Mouse (Mus musculus): Measurements from ENCODE around the gene C1s1.
"Not testable (repeated sequence)": the region's sequence is repeated elsewhere in the genome, so short reads cannot be mapped to it uniquely, and the experiment has no call there.

C1s1 gene

GRCm38 (mm10) chr6:124542284-124542683 lies at the start of gene C1s1:
TSS of gene C1s1 (minus strand) at chr6:124542359.
- DNase-seq (ENCODE audit: low spot score): not testable (repeated sequence)

DNA sequence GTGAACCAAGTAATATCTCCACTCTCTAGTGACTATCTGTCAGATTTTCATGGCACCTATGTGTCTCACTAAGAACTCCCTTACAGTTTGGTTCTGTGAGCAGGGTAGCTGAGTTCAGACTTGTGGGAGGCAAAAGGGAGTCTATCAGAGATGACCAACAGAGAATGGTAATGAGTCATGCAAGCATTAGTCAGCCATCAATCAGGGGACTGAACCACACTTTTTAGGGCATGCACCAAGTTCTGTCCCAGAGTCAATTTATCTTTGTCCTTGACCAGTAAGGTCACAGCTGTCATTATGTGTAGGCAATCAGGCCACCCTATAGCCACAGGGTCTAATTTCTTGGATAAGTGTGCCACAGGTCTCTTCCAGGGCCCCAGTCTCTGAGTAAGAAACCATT lies 46.6 kb upstream of the C1s1 start:
- no peak for DNase-seq (ENCODE audit: low spot score)

GRCm38 (mm10) chr6:124586266-124586665 lies 44.1 kb upstream of the C1s1 start:
- no peak for DNase-seq (ENCODE audit: low spot score)

DNA sequence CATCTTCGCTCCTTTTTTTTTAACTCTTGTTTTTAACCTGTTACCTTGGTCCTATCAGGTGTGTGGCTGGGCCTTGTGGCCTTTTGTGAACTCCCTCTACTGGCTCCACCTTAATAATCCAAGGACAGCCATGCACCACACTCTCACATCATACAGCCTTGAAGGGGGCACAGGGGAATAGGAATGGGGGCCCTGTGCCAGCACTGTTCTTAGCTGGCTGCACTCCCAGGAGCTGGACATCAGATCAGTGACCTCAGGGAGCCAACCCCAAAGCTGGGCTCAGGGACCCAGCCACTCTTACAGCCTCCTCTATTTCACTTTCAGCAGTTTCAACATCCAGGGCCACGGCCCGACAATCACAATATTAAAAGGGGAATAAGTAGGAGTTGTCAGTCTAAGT lies 43.6 kb upstream of the C1s1 start:
- DNase-seq (ENCODE audit: low spot score): no peak

DNA sequence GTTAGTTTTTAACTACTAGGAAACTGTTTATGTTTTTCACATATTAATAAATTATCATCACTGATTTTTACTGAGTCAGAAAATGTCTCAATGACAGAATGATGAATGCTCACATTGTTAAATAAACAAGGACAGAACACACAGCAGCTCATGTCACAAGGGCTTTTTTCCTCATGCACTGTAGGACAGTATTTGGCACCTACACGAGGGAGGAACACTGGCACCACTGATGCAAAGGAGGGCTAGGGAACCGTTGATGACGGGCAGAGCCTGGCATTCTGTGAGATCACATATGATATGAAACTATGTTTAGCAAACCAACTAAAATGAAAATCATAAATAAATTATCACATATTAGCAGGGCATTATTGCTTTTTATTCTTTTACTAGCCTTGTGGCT lies 42.8 kb upstream of the C1s1 start:
- no peak for DNase-seq (ENCODE audit: low spot score)

DNA sequence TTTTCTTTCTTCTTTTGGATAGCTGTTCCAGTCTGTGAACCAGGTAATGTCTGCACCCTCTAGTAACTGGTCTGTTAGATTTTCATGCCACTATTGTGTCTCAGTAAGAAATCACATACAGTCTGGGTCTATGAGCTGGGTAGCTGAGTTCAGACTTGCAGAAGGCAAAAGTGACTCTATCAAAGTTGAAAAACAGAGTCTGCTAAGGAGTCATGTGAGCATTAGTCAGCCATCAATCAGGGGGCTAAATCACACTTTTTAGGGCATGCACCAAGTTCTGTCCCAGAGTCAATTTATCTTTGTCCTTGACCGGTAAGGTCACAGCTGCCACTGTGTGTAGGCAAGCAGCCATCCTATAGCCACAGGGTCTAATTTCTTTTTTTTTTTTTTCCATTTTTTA lies 40.1 kb upstream of the C1s1 start:
- DNase-seq (ENCODE audit: low spot score): no peak

- not testable (repeated sequence) for DNase-seq (ENCODE audit: low spot score)
Observed at GRCm38 (mm10) chr6:124580155-124580554, 38.0 kb upstream of the C1s1 start.

DNA sequence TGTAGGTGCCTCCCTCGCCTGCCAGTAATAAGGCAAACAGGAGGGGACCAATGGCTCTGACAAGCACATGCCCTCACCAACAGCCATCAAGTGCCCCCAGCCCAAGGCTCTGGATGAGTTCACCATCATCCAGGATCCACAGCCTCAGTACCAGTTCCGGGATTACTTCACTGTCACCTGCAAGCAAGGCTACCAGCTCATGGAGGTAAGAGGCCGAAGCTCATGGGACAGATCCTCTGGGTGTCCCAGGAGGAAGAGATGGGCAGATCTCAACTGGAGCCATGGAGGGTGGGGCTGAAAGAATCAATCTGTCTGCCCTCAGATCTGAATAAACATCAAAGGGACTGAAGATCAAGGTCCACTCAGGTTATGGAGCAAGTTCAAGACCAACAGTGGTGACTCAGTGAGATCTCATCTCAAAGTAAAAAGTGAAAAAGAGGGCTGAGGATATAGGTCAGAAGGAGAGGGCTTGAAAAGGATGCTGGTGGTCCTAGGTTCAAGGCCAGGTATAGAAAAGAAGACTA lies 33.1 kb upstream of the C1s1 start:
- not testable (repeated sequence) for DNase-seq (ENCODE audit: low spot score)

GRCm38 (mm10) chr6:124570026-124570425 lies 27.9 kb upstream of the C1s1 start, which contains the start of gene C1rb:
TSS of gene C1rb (plus strand) at chr6:124570294.
- no peak for DNase-seq (ENCODE audit: low spot score)

- DNase-seq (ENCODE audit: low spot score): not testable (repeated sequence)
Observed at GRCm38 (mm10) chr6:124561611-124562010, 19.5 kb upstream of the C1s1 start.

DNA sequence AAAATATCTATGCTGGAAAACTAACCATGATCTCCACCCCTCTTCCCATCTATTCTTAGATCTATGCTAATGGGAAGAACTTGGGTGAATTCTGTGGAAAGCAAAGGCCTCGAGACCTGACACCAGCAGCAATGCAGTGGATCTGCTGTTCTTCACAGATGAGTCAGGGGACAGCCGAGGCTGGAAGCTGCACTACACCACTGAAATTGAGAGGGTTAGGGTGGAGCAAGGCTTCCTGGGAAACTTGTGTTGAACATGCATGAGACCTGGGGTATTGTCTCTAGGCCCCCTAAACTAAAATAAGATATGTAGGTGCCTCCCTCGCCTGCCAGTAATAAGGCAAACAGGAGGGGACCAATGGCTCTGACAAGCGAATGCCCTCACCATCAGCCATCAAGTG lies 19.0 kb upstream of the C1s1 start:
- DNase-seq (ENCODE audit: low spot score): not testable (repeated sequence)

DNA sequence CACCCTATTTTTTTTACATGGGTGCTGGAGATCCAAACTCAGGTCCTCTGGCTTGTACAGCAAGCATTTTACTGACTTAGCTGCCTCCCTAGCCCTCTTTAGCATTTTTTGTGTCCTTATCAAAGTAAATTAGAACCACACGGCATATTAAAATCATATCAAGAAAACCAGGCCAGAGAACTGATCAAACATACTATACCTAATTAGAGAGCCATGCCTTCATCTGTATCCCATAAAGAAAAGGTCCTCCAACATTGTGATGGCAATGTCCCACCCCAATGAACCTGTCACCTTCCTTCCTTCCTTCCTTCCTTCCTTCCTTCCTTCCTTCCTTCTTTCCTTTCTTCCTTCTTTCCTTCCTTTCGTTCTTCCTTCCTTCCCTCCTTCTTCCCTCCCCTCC lies 13.8 kb upstream of the C1s1 start:
- DNase-seq (ENCODE audit: low spot score): not testable (repeated sequence)

- no peak for DNase-seq (ENCODE audit: low spot score)
Observed at GRCm38 (mm10) chr6:124552766-124553165, 10.6 kb upstream of the C1s1 start.

- no peak for DNase-seq (ENCODE audit: low spot score)
Observed at GRCm38 (mm10) chr6:124549023-124549550, 6.9 kb upstream of the C1s1 start.

GRCm38 (mm10) chr6:124547979-124548378 lies 5.8 kb upstream of the C1s1 start:
- DNase-seq (ENCODE audit: low spot score): not testable (repeated sequence)

DNA sequence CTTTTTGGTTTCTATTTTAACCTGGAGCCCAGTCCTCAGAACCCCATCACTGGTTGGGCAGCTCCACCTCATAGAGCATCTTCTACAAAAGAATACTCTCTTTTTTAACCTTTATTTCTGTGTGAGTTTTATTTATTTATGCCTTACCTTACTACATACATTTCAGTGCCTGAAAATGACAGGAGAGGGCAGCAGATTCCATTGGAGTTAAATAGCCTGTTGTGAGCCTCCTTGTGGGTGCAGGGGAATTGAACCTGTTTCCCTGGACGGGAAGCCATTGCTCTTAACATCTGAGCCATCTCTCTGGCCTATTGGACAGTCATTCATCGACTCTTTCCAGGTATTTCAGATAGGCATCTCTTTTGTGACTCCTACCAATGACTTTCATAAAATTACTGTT lies 3.3 kb upstream of the C1s1 start:
- no peak for DNase-seq (ENCODE audit: low spot score)

GRCm38 (mm10) chr6:124544466-124544865 lies 2.3 kb upstream of the C1s1 start:
- DNase-seq (ENCODE audit: low spot score): no peak

DNA sequence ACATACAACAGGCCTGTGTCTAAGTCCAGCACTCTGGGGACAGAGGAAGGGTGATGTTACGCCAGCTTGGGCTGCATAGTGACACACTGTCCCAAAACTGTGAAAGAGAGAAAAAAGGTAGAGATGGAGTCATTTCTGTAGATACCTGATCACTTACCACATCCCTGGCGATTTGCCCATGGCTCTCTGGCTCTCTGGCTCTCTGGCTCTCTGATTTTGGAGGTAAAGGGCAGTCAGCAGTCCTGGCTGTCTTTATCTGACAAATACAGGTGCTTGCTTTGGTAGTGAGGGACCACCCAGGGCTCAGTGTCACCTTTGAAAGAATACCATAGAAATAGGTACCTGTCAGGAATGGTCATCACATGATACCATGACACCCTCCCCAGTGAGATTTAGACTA lies 983 bp downstream of the C1s1 start:
- not testable (repeated sequence) for DNase-seq (ENCODE audit: low spot score)

DNA sequence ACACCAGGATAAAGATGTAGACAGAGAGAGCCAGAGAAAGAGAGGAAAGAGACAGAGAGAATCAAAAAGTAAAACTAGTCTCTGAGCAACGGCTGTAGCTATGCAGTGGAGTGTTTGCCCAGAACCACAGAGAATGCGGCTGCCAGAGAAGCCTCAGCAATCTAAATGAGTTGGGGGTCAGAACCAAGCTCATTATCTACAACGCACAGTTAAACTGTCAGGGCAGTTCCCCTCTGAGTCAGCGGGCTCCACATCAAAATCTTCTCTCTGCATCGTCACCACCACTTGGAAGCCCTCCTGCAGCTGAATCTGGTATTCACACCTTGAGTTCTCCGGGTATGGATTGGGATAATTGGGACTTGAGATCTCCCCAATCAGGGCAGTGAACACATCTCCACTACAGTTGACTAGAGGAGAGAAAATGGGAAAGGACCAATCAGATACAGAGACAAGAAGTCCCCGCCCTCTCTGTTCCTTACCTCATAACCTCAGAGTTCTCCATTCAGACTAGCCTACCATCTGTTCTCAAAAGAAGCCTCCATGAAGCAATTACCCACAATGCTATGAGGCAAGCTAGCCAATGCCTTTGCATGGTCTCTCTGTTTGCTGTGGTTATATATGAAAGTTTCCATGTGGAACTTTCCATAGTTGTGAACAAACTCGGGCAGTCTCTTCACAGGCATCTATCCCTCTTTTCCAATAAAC lies 5.9 kb downstream of the C1s1 start:
- DNase-seq (ENCODE audit: low spot score): not testable (repeated sequence)

DNA sequence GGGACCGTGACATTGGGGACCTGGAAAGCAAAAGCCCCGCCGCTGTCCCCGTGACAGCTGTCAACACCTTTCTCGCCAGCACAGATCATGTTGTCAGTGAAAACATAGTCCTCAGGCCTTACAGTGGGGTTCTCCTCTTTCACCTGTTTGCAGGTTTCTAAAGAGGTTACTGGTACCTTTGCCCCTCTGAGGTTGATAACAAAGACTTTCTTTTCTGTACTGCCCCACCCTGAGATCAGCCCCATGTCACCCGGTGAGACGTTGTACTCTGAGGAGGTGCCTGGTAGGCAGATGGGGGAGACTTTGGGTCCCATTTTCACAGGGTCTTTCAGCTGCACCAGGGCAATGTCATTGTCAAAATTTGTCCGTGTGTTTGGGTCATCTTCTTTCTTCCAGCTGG lies 11.1 kb downstream of the C1s1 start:
- no peak for DNase-seq (ENCODE audit: low spot score)

GRCm38 (mm10) chr6:124527881-124528280 lies 14.3 kb downstream of the C1s1 start:
- no peak for DNase-seq (ENCODE audit: low spot score)

DNA sequence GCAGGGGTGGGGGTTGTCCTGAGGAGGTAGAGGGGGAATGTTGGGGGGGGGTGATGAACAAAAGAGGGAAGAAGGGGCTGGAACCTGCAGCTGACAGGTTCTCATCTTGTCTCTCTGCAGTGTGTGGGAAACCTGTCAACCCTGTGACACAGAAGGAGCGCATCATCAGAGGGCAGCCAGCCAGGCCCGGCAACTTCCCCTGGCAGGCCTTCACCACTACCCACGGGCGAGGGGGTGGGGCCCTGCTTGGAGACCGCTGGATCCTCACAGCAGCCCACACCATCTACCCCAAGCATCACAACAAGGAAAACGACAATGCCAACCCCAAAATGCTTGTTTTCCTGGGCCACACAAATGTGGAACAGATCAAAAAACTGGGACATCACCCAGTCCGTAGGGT lies 20.1 kb downstream of the C1s1 start:
- not testable (repeated sequence) for DNase-seq (ENCODE audit: low spot score)

GRCm38 (mm10) chr6:124517733-124518132 lies 24.4 kb downstream of the C1s1 start:
- not testable (repeated sequence) for DNase-seq (ENCODE audit: low spot score)

DNA sequence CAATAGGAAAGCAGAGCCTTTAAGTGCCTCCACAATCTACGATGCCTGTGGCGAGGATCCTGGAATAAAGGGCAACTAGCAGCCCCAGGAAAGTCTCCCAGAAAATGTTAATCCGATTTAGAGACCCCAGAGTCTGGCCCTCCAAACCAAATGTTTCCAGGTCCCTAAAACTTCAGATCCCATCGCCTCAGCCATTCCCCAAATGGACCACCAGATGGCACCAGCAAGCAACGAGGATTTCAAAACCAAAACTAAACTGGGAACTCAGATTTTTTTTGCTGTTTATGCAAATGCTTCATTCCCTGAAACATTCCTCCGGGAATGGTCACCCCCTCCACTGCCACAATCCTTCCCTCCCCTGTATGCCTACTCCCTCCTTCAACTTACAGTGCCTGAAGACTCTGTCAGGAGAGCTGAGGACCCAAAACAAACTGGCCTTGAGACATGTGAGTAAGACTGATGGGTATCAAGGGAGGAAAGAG lies 29.8 kb downstream of the C1s1 start, which contains the start of gene C1ra:
Gene C1ra (plus strand): TSS at position 51 of the 482 bp plus-strand sequence.
- no peak for DNase-seq (ENCODE audit: low spot score)
